Mouse (Mus musculus) thymus, postnatal 0 days (tissue): ENCODE results near the gene Pak7. TPM values are rescaled to one million over a fixed set of nuclear protein-coding genes. Genes with fewer than 3 reads are reported as not detected.

ENCODE experiments used
- DNase-seq: peaks from one replicate; pipeline ENCODE4 v3.0.0-alpha.2; 2015; ENCODE audit warnings: low spot score
- polyA plus RNA-seq: library from polyadenylated mRNA; unstranded; fragments of >200 nt; fragmentation: Nextera tagmentation; extraction: Ambion mirVana; gene quantifications from 2 replicates; pipeline ENCODE4 v1.2.1, GENCODE M21; 2015

Gene Pak7
- polyA plus RNA-seq, 1 experiment from 2014 or later, result not detected

- DNase-seq, result no peak
Measured at GRCm38 (mm10) chr2:136175030-136175429, 212.7 kb downstream of the Pak7 start.

GRCm38 (mm10) chr2:136150752-136151151, 237.0 kb downstream of the Pak7 start:
- no peak for DNase-seq

GRCm38 (mm10) chr2:136149530-136149929, 238.2 kb downstream of the Pak7 start:
- DNase-seq, result no peak

GRCm38 (mm10) chr2:136148999-136149398, 238.8 kb downstream of the Pak7 start:
- DNase-seq, result peak; percentile 63

GRCm38 (mm10) chr2:136140807-136141206, 247.0 kb downstream of the Pak7 start:
- DNase-seq, result no peak

GRCm38 (mm10) chr2:136139159-136140069, 248.4 kb downstream of the Pak7 start:
- DNase-seq, result no peak

- DNase-seq, result no peak
Measured at GRCm38 (mm10) chr2:136138451-136138850, 249.3 kb downstream of the Pak7 start.

- no peak for DNase-seq
Measured at GRCm38 (mm10) chr2:136121867-136122266, 265.9 kb downstream of the Pak7 start.

- DNase-seq, result no peak
Measured at GRCm38 (mm10) chr2:136118006-136118405, 269.8 kb downstream of the Pak7 start.

- DNase-seq, result no peak
Measured at GRCm38 (mm10) chr2:136113374-136113773, 274.4 kb downstream of the Pak7 start.

GRCm38 (mm10) chr2:136109038-136109363, 278.8 kb downstream of the Pak7 start:
- no peak for DNase-seq

- no peak for DNase-seq
Measured at GRCm38 (mm10) chr2:136108124-136109037, 279.4 kb downstream of the Pak7 start.

- no peak for DNase-seq
Measured at GRCm38 (mm10) chr2:136107597-136107996, 280.2 kb downstream of the Pak7 start.

GRCm38 (mm10) chr2:136097143-136097542, 290.6 kb downstream of the Pak7 start:
- no peak for DNase-seq

GRCm38 (mm10) chr2:136095978-136096377, 291.8 kb downstream of the Pak7 start:
- DNase-seq, result no peak

- no peak for DNase-seq
Measured at GRCm38 (mm10) chr2:136064356-136064755, 323.4 kb downstream of the Pak7 start.

GRCm38 (mm10) chr2:136059029-136059669, 328.6 kb downstream of the Pak7 start:
- no peak for DNase-seq

GRCm38 (mm10) chr2:136058398-136058797, 329.4 kb downstream of the Pak7 start:
- DNase-seq, result no peak

- no peak for DNase-seq
Measured at GRCm38 (mm10) chr2:136057861-136058331, 329.9 kb downstream of the Pak7 start.

GRCm38 (mm10) chr2:136051688-136052289, 336.0 kb downstream of the Pak7 start, which contains the start of gene Lamp5:
Lamp5 (plus strand) TSS chr2:136052239.
- DNase-seq, result no peak
